Mouse (Mus musculus) liver, embryonic 13.5 days (tissue): ENCODE results near the gene Abca13. TPM values are rescaled to one million over a fixed set of nuclear protein-coding genes. Genes with fewer than 3 reads are reported as not detected.

ENCODE experiments used
- ATAC-seq: fragments of 200-750 bp; cut with Nextera tagmentation; 2 replicates; pipeline ENCODE4 v1.8.0; 2017; ENCODE audit warnings: low read depth, mild to moderate bottlenecking, moderate number of reproducible peaks, moderate library complexity
- DNase-seq: peaks from one replicate; pipeline ENCODE4 v3.0.0; 2022
- H3K27ac ChIP-seq: fragments of 300-500 bp; sonication (generic); 2 replicates; pipeline ENCODE4 v1.5.1; 2015; ENCODE audit warnings: moderate library complexity, mild to moderate bottlenecking, inconsistent platforms
- H3K27me3 ChIP-seq: fragments of 300-500 bp; sonication (generic); 2 replicates; pipeline ENCODE4 v1.6.1; 2015; ENCODE audit warnings: mild to moderate bottlenecking, inconsistent platforms
- H3K36me3 ChIP-seq: fragments of 300-500 bp; sonication (generic); 2 replicates; pipeline ENCODE4 v1.6.1; 2015; ENCODE audit warnings: mild to moderate bottlenecking, inconsistent platforms
- H3K4me1 ChIP-seq: fragments of 300-500 bp; sonication (generic); replicated peaks from 2 replicates; pipeline ENCODE4 v1.6.1; 2015; ENCODE audit warnings: inconsistent platforms
- H3K4me2 ChIP-seq: fragments of 300-500 bp; sonication (generic); 2 replicates; pipeline ENCODE4 v1.6.1; 2015; ENCODE audit warnings: inconsistent platforms, mild to moderate bottlenecking, moderate library complexity
- H3K4me3 ChIP-seq: fragments of 300-500 bp; sonication (generic); replicated peaks from 2 replicates; pipeline ENCODE4 v1.5.1; 2015; ENCODE audit warnings: mild to moderate bottlenecking, inconsistent platforms
- H3K9ac ChIP-seq: fragments of 300-500 bp; sonication (generic); 2 replicates; pipeline ENCODE4 v1.6.1; 2015; ENCODE audit warnings: mild to moderate bottlenecking, inconsistent platforms
- H3K9me3 ChIP-seq: fragments of 300-500 bp; sonication (generic); replicated peaks from 2 replicates; pipeline ENCODE4 v1.6.1; 2016; ENCODE audit warnings: inconsistent platforms
- WGBS: fragments of 180-500 bp; shearing (Covaris S2); methylation state at CpG from one replicate; pipeline ENCODE4 v1.1.7; 2015; ENCODE audit not compliant: insufficient replicate concordance; 5-methylcytosine and 5-hydroxymethylcytosine counted together
- polyA plus RNA-seq: library from polyadenylated mRNA; unstranded; fragments of >200 nt; fragmentation: Nextera tagmentation; extraction: Ambion mirVana; gene quantifications from 2 replicates; pipeline ENCODE4 v1.2.1, GENCODE M21; 2015

Abca13 gene
- polyA plus RNA-seq, 1 experiment from 2014 or later: 0.03 TPM

DNA sequence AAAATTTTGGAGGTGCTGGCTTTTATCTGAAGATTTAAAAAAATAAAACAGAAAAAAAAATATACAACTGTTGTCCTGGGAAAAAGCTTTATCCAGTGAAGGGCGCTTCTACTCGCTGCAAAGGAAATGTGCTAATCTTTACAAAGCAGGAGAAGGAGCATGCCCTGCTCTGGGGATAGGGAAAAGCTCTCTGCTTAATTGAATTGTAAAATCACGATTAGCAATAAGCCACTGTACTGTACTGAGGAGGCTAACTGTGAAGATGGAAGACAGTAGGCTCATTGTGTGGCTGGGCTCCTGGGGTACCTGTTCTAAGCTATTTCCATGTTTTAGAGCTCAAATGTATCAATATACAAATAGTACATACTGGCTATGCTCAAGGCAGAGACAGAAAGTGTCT, 417.3 kb downstream of the Abca13 start:
- H3K4me1 ChIP-seq: no peaks in the 10 kb centered on the region
- no peaks in the 10 kb centered on the region for H3K36me3 ChIP-seq
- no peaks in the 10 kb centered on the region for H3K9me3 ChIP-seq
- H3K27ac ChIP-seq: no peak overlapping the region
- H3K4me2 ChIP-seq: no peak overlapping the region
- DNase-seq (no peak), ATAC-seq (no peak)
- H3K9ac ChIP-seq: no peak overlapping the region
- H3K4me3 ChIP-seq: no peak overlapping the region
- H3K27me3 ChIP-seq: no peaks in the 10 kb centered on the region
- 49% methylated on average over 3 of the region's 3 CpGs for WGBS

DNA sequence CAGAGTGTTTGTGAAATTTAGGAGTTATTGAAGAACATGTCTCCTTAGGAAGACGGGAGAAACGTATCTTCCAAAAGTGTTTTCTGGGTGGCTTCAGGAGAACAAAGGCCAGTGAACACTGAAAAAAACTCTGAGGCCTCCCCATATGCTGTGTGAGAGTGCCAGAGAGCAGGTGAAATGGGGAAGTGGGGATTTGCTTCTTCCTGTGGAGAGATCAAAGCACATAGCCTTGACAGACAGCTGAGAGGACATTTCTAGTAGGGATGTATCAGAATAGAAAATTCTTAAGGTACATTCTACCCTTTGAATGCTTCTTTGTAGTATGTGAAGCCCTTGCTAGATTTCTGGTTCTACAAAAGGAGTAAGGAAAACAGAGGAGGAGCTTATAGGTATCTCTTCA, 424.4 kb downstream of the Abca13 start:
- Histone ChIP-seq H3K9me3 (no peaks in the 10 kb centered on the region), H3K9ac (no peak overlapping the region), H3K36me3 (no peaks in the 10 kb centered on the region), H3K27ac (no peak overlapping the region), H3K4me1 (no peaks in the 10 kb centered on the region), H3K27me3 (no peaks in the 10 kb centered on the region), H3K4me3 (no peak overlapping the region), H3K4me2 (no peak overlapping the region)
- WGBS: 42% methylated on average over 2 of the region's 2 CpGs
- no peak for DNase-seq
- no peak for ATAC-seq

DNA sequence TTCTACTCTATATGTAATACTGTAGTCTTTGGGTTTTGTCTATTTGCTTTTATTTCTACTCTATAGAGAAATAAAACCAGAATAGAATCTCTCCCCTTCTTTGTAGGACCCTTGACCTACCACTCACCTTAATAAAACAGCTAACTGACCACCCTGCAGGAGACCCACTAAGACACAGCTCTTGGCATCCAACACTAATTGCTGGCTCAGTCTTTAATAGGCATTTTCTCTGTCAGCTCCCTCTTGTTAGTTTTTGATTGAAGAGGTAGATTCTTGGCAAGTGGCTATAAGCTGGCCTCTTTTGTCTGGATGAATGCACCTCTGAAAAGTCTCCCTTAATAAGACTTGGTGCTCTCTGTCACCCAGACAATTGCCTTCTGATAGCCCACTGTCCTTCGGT, 424.9 kb downstream of the Abca13 start:
- no peaks in the 10 kb centered on the region for H3K9me3 ChIP-seq
- no peaks in the 10 kb centered on the region for H3K36me3 ChIP-seq
- 66% methylated on average over 1 of the region's 1 CpGs for WGBS
- H3K9ac ChIP-seq: no peak overlapping the region
- no peak overlapping the region for H3K4me2 ChIP-seq
- H3K4me3 ChIP-seq: no peak overlapping the region
- no peak overlapping the region for H3K27ac ChIP-seq
- H3K27me3 ChIP-seq: no peaks in the 10 kb centered on the region
- no peaks in the 10 kb centered on the region for H3K4me1 ChIP-seq
- DNase-seq (no peak), ATAC-seq (no peak)

DNA sequence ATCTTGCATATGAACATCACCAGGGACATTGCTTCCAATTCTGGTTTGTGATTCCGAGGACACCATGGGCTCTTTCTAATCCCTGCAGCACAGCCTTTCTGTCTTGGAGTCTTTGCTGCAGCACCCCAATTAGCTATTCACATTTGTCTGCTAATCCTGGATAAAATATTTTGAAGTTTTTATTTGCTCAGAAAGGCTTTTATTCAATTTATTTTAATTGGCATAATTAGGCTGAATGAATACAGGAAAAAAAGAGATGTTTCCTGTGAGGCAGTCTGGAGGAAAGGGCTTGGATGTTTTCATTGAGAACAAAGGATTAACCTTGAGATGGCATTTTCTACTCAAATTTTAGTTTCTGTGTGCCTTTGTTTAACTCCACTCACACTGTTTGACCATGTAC, 428.2 kb downstream of the Abca13 start:
- Histone ChIP-seq H3K4me2 (no peak overlapping the region), H3K36me3 (no peaks in the 10 kb centered on the region), H3K27me3 (no peaks in the 10 kb centered on the region), H3K27ac (no peak overlapping the region), H3K4me1 (no peaks in the 10 kb centered on the region), H3K9ac (no peak overlapping the region), H3K4me3 (no peak overlapping the region), H3K9me3 (no peaks in the 10 kb centered on the region)
- 39% methylated on average over 1 of the region's 1 CpGs for WGBS
- ATAC-seq (no peak), DNase-seq (no peak)

DNA sequence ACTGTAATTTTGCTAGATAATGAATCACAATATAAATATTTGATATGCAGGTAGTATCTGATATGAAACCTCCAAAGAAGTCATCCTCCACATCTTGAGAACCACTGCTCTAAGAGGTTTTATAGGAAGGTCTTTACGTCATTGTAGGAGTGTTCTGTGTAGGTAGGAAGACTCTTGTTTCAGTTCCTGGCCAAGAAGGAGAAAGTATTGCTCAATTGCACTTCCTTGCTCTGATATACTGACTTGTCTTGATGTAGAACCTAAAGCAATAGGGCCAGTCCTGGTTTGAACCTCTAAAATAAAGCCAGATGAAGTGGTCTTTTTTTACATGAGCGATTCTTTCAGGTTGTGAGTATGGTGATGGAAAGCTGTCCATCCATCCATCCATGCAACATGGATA, 431.1 kb downstream of the Abca13 start:
- no peak overlapping the region for H3K4me2 ChIP-seq
- H3K27me3 ChIP-seq: no peaks in the 10 kb centered on the region
- 59% methylated on average over 2 of the region's 2 CpGs for WGBS
- H3K4me3 ChIP-seq: no peak overlapping the region
- DNase-seq (no peak), ATAC-seq (no peak)
- no peak overlapping the region for H3K27ac ChIP-seq
- H3K4me1 ChIP-seq: no peaks in the 10 kb centered on the region
- H3K36me3 ChIP-seq: no peaks in the 10 kb centered on the region
- H3K9me3 ChIP-seq: no peaks in the 10 kb centered on the region
- no peak overlapping the region for H3K9ac ChIP-seq

- no peak for ATAC-seq
Observed at GRCm38 (mm10) chr11:9624753-9625152, 433.0 kb downstream of the Abca13 start.

GRCm38 (mm10) chr11:9625812-9626211, 434.1 kb downstream of the Abca13 start:
- no peaks in the 10 kb centered on the region for H3K9me3 ChIP-seq
- H3K27me3 ChIP-seq: no peaks in the 10 kb centered on the region
- ATAC-seq (no peak), DNase-seq (no peak)
- no peak overlapping the region for H3K4me2 ChIP-seq
- H3K4me1 ChIP-seq: no peaks in the 10 kb centered on the region
- H3K36me3 ChIP-seq: no peaks in the 10 kb centered on the region
- 67% methylated on average over 1 of the region's 1 CpGs for WGBS
- no peak overlapping the region for H3K9ac ChIP-seq
- no peak overlapping the region for H3K27ac ChIP-seq
- no peak overlapping the region for H3K4me3 ChIP-seq

More at GRCm38 (mm10) chr11:9624753-9625152, 433.0 kb downstream of the Abca13 start:
- Histone ChIP-seq H3K9me3 (no peaks in the 10 kb centered on the region), H3K4me2 (no peak overlapping the region), H3K4me3 (no peak overlapping the region), H3K27ac (no peak overlapping the region), H3K36me3 (no peaks in the 10 kb centered on the region), H3K9ac (no peak overlapping the region), H3K4me1 (no peaks in the 10 kb centered on the region), H3K27me3 (no peaks in the 10 kb centered on the region)
- DNase-seq: no peak
- 47% methylated on average over 1 of the region's 1 CpGs for WGBS

GRCm38 (mm10) chr11:9647272-9647671, 455.5 kb downstream of the Abca13 start:
- DNase-seq: no peak
- Histone ChIP-seq H3K27me3 (no peaks in the 10 kb centered on the region), H3K36me3 (no peaks in the 10 kb centered on the region)

GRCm38 (mm10) chr11:9647991-9648390, 456.2 kb downstream of the Abca13 start:
- no peak overlapping the region for H3K9ac ChIP-seq
- no peaks in the 10 kb centered on the region for H3K4me1 ChIP-seq
- H3K9me3 ChIP-seq: no peaks in the 10 kb centered on the region
- 35% methylated on average over 3 of the region's 3 CpGs for WGBS
- H3K36me3 ChIP-seq: no peaks in the 10 kb centered on the region
- H3K27ac ChIP-seq: no peak overlapping the region
- H3K27me3 ChIP-seq: no peaks in the 10 kb centered on the region
- H3K4me2 ChIP-seq: no peak overlapping the region
- ATAC-seq (no peak), DNase-seq (no peak)
- no peak overlapping the region for H3K4me3 ChIP-seq

More at GRCm38 (mm10) chr11:9647272-9647671, 455.5 kb downstream of the Abca13 start:
- ATAC-seq: no peak
- Histone ChIP-seq H3K4me1 (no peaks in the 10 kb centered on the region), H3K27ac (no peak overlapping the region), H3K9ac (no peak overlapping the region), H3K9me3 (no peaks in the 10 kb centered on the region), H3K4me3 (no peak overlapping the region), H3K4me2 (no peak overlapping the region)
- WGBS: 65% methylated on average over 3 of the region's 3 CpGs

GRCm38 (mm10) chr11:9666648-9667255, 475.0 kb downstream of the Abca13 start:
- Histone ChIP-seq H3K27ac (no peak overlapping the region), H3K9me3 (no peaks in the 10 kb centered on the region), H3K36me3 (no peaks in the 10 kb centered on the region), H3K4me1 (no peaks in the 10 kb centered on the region), H3K4me2 (no peak overlapping the region), H3K4me3 (no peak overlapping the region), H3K9ac (no peak overlapping the region), H3K27me3 (no peaks in the 10 kb centered on the region)
- WGBS: 55% methylated on average over 3 of the region's 3 CpGs
- ATAC-seq (no peak), DNase-seq (no peak)

DNA sequence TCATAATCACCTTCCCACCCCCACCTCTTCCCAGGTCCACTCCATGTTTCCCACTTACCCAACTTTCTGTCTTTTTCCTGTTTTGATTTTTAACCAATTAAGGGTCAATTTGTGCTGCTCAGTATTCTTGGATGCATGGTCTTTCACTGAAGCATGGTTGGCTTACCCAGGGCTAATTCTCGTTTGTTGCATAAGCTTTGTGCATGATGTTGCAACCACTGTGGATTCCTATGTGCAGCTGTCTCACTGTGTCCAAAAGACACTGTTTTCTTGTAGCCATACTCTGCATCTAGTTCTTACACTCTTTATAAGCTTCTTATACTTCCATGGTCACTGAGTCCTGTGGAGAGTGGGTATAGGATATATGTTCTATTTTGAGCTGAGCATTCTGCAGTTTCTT, 477.7 kb downstream of the Abca13 start:
- H3K9me3 ChIP-seq: no peaks in the 10 kb centered on the region
- 31% methylated on average over 1 of the region's 1 CpGs for WGBS

GRCm38 (mm10) chr11:9684952-9685351, 493.2 kb downstream of the Abca13 start:
- Histone ChIP-seq H3K4me3 (no peak overlapping the region), H3K9me3 (no peaks in the 10 kb centered on the region), H3K4me2 (no peak overlapping the region), H3K9ac (no peak overlapping the region), H3K4me1 (no peaks in the 10 kb centered on the region), H3K27ac (no peak overlapping the region), H3K27me3 (no peaks in the 10 kb centered on the region), H3K36me3 (no peaks in the 10 kb centered on the region)
- ATAC-seq: no peak
- WGBS: 63% methylated on average over 2 of the region's 2 CpGs
- no peak for DNase-seq

More for the DNA sequence above, 477.7 kb downstream of the Abca13 start:
- Histone ChIP-seq H3K4me1 (no peaks in the 10 kb centered on the region), H3K9ac (no peak overlapping the region), H3K27ac (no peak overlapping the region), H3K4me2 (no peak overlapping the region), H3K4me3 (no peak overlapping the region), H3K27me3 (no peaks in the 10 kb centered on the region), H3K36me3 (no peaks in the 10 kb centered on the region)
- no peak for DNase-seq
- no peak for ATAC-seq
